Mouse (Mus musculus) liver (tissue): ENCODE results near the gene Hoxd1.

Experiments
- DNase-seq: peaks from one replicate; pipeline ENCODE4 v3.0.0-alpha.2; 2020; ENCODE audit warnings: mixed read lengths

The Hoxd1 gene

DNA sequence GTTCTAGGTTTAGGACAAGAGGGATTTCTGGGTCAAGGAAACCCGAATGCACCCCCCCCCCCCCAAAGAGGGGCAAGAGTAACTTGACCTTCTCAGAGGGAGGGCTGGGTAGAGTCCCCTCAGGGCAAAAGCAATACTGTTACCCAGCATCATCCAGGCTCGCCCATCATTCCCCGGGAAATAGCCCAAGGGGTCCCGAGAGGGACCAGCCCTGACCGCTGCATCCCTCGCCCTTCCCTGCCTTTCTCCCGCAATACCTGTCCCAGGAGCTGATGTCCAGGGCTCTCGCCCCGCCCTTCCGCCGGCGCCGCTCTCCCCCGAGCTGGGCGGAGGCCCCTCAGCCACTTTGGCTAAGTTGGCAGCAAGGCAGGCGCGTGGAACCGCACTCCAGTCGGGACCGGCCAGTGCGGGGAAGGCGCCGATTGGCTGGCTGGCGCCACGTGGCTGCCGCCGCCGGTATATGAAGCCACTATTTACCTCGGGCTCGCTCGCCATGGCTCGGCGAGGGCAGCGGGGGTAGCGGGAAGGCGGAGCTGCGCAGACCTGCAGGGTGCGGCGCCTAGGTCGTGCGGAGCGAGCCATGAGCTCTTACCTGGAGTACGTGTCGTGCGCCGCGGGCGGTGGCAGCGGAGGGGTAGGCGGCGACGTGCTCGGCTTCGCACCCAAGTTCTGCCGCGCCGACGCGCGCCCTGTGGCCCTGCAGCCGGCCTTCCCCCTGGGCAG is at the start of gene Hoxd1:
Hoxd1 (plus strand) TSS at position 459 of the 723 bp plus-strand sequence.
- DNase-seq = no peak

DNA sequence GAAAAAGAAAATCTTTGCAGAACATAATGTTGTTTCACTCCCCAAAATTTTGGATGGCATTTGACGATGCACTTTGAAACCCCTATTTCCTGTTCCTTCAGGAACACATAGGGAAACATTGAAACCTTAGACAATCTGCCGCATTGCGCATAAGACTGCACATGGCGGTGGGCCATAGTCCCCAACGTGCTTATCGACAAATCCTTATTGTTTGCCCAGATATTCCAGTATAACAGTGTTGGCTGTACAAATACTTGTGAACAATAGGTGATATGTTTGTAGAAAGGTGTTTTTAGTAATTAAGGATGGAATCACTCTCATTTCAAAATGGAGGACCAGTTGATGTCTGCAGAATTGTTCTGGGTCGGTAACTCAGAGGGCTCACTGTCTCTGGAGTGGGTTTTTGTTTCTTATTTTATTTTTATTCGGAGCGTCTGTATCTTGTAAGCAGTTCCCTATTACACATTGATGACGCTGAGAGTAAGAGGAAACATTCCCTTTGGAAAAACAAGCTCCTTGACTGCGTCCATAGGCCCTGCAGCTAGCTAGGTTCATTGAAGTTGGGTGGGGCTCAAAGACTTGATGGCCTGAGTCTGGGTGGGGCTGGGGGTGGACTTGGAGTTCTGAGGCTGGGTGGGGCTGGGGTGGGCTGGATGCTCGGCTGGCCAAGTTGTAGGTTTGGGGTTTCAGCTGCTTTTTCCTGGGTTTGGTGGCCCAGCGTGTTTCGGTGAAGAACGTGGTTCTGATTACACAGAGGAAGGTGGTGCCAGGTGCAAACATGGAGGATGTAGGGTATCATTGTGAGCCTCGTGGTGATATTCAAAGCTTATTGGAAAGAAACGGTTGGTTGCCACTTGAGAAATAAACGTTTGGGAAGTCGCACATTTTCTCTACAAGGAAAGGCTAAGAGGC is 49.3 kb upstream of the Hoxd1 start:
- DNase-seq = no peak

DNA sequence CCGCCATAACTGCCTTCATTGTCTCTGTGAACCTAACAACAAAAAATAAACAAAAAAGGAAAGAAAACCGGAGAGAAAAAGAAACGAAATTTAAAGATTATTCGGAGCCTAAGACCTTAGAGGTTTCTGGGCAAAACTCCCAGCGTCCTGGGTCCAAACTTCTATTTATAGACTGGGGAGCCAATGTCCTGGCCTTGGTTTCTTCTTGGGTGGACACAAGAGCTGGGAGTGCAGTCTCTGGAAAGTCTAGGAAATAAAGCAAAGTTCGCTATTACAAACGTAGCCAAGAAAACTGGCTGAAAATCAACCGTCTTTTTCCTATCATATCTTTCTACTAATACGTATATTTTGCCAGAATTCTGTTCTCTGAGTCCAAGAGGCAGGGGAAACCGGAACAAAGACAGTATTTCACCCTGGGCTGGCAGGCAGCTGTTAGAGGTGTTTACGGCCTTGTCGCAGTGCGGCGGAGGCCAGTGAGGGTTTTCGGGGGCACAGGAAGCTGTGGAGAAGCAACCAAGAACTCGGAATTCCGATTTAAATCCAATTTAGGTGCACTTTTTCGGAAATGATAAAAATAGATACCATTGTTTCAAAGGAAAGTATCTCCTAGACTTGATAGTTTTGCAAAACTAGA is 48.5 kb upstream of the Hoxd1 start:
- no peak for DNase-seq

DNA sequence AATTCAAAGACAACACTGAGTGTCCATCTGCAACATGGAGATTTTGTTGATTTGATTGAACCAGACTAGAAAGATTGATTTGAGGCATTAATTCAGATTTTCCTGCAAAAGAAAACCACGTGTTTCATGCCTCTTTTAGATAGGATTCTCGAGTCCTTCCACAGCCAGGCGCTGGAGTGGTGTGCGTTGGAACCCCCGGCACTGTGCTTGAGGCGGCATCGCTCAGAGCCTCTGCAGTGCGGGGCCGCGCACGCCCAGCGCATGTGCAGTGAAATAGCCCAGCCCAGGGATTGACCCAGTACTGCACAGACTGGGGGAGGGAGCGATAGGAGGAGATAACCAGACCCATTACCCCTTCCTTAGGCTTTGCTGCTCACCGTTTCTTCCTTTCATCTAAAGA is 47.9 kb upstream of the Hoxd1 start:
- DNase-seq = no peak

DNA sequence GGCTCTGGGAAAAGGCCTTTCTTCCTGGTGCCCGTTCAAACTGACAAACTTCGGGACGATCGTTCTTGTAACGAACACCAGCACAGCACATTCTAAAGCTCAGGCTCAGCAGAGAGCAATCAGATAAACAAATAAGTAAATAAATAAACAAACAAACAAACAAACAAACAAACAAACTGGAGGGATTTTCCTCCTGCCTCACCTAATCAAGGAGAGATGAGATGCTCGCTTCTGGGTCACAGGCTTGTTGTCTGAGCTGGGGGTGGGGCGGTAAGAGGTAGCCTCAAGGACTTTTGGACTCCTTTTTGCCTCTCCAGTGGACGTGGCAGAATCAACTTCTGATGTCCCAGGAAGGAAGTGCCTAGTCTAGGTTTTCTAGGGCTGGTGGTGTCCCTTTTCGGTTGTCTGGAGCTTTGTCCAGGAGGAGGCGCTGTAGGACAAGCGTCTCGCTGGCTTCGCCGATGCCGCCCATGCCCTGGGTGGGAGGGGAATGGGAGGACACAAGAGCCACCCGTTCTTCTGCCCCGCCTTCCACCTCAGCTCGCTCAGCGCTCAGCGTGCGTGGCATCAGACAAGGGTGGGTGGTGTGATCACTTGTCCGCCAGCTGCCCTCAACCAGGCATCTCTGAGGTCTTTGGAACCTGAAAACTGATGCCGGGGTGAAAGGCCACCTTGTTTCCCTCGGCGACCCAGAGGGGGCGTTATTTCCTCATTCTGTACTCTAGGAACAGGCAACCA is 47.1 kb upstream of the Hoxd1 start:
- peak; percentile 81 for DNase-seq

GRCm38 (mm10) chr2:74720384-74720783 is 42.4 kb upstream of the Hoxd1 start:
- DNase-seq = no peak

DNA sequence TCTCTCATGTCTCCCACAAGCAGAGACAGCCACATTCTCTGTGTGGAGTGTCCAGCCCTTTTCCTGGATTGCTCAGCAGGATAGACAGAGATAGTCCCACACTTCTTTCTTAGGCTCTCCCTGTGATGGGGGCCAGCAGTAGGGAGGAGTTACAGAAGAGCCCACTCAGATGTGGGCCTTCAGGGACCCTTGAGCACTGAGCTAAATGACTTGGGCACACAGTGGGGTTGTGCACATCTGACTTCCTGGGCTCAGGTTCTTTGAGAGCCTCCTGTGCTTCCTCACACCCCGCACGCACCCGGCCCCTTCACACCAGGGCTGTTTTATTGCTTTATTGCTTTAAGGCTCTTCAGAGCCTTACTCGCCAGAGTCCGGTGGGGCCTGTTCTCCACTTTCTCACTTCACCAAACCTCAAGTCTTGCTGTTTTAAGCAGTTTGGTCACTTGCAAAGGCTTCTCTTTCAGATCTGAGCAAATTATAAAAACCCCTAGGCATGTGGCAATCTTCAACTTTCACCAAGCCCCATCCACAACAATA is 41.8 kb upstream of the Hoxd1 start:
- no peak for DNase-seq

- no peak for DNase-seq
Measured at GRCm38 (mm10) chr2:74721882-74722281, 40.9 kb upstream of the Hoxd1 start.

GRCm38 (mm10) chr2:74722949-74723348 is 39.8 kb upstream of the Hoxd1 start:
- DNase-seq = no peak

DNA sequence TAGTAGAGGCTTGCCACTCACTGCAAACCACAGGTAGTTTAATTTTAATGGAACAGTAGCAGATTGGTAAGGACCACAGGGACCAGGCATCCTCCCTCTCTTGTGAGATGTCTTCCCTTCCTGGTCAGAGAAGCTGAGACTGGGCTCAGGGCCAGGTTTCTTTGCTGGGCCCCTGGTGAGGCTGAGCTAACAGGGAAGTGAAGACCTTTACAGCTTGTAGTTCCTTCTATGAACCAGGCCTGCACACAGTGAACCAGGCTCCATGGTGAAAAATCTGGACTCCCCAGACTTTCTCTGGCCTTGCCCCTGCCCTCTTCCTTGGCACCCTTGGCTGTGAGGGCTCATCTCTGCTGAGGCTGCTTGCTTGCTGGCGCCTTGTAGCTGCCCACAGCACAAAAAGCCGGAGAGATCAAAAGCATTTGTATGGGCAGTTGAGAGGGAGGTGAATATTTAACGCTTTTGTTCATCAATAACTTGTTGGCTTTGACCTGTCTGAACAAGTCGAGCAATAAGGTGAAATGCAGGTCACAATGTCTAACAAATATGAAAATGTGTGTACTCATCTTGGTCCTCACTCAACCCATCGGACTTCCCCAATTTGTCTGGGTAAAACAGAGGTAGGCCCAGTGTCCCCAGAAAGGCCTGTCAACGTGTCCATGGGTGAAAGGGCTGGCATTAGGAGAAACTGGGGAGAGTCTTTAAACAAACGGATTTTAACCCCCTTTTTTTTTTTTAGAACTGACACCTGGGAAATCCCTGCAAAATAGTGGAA is 38.4 kb upstream of the Hoxd1 start:
- no peak for DNase-seq

DNA sequence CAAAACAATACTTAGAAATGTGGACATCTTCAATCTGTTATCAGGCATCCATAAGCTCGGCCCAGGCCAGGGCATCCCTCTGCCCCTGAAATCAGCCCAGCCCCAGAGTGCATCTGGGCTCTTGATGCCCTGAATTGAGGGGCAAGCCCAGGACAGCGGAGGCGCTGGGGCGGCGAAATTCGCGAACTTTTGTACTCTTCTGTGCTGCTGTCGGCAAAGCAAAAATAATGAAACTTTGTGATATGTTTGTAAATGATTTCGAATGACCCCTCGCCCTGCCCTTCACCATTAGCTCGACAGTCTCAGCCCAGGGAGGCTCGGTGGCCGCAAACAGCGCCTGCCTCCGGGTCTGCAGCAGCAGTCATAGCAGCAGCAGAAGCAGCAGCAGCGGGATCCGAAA is 37.6 kb upstream of the Hoxd1 start:
- DNase-seq = no peak

GRCm38 (mm10) chr2:74726551-74726950 is 36.2 kb upstream of the Hoxd1 start, which contains the start of gene Gm28230:
Gene Gm28230, plus strand, starts transcription at chr2:74726728.
- no peak for DNase-seq

GRCm38 (mm10) chr2:74726973-74727639 is 35.7 kb upstream of the Hoxd1 start:
- no peak for DNase-seq

- DNase-seq = no peak
Measured at GRCm38 (mm10) chr2:74727640-74728302, 35.0 kb upstream of the Hoxd1 start.

DNA sequence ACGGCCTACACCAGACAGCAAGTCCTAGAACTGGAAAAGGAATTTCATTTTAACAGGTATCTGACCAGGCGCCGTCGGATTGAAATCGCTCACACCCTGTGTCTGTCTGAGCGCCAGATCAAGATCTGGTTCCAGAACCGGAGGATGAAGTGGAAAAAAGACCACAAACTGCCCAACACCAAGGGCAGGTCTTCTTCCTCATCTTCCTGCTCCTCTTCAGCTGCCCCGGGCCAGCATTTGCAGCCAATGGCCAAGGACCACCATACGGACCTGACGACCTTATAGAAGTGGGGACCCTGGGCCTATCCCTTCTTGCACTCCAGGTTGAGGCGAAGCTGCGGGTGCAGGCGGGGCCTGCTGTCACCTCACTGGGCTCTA is 34.5 kb upstream of the Hoxd1 start:
- DNase-seq = no peak

GRCm38 (mm10) chr2:74730331-74730730 is 32.4 kb upstream of the Hoxd1 start:
- DNase-seq = no peak

DNA sequence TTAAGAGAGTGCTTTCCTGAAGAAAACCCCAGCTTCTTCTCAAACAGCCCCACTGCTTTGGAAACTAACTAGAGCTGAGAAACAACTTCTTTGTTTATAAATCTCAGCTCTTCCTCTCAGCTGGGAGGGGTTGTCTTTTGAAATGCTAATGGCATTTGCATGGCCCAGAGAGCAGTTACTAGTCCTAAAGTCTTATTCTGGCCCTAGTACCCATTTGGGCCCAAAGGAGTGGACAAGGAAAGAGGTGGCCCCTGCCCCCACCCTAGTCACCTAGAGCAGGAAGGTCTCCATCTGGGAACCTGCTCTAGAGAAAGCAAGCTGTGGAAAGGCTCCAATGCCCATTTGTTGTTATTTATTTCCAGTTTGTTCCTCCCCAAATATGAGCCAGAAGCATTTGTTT is 31.7 kb upstream of the Hoxd1 start:
- DNase-seq = no peak

GRCm38 (mm10) chr2:74731799-74732512 is 30.8 kb upstream of the Hoxd1 start:
- DNase-seq = no peak

GRCm38 (mm10) chr2:74732513-74733316 is 30.1 kb upstream of the Hoxd1 start:
- no peak for DNase-seq
